Mouse (Mus musculus): ENCODE measurements around the gene Tcirg1.

- TF ChIP-seq CTCF (IDR thresholded peaks at IDR 0.05; ENCODE audit: insufficient read depth, low read depth, low read length) = no peak
- TF ChIP-seq POLR2A (IDR thresholded peaks at IDR 0.05; ENCODE audit: insufficient read depth, low read depth, low read length) = no peak
Observed at GRCm38 (mm10) chr19:3904363-3904675, 2.6 kb downstream of the Tcirg1 start.
